Mouse (Mus musculus): Measurements from ENCODE around the gene Prn. TPM values are rescaled to one million over a fixed set of nuclear protein-coding genes. Genes with fewer than 3 reads are reported as not detected.
A peak's percentile ranks its signal among the peaks of the same experiment; 100 is the strongest.

Prn gene
- polyA plus RNA-seq, 1 experiment from 2014 or later = not detected

DNA sequence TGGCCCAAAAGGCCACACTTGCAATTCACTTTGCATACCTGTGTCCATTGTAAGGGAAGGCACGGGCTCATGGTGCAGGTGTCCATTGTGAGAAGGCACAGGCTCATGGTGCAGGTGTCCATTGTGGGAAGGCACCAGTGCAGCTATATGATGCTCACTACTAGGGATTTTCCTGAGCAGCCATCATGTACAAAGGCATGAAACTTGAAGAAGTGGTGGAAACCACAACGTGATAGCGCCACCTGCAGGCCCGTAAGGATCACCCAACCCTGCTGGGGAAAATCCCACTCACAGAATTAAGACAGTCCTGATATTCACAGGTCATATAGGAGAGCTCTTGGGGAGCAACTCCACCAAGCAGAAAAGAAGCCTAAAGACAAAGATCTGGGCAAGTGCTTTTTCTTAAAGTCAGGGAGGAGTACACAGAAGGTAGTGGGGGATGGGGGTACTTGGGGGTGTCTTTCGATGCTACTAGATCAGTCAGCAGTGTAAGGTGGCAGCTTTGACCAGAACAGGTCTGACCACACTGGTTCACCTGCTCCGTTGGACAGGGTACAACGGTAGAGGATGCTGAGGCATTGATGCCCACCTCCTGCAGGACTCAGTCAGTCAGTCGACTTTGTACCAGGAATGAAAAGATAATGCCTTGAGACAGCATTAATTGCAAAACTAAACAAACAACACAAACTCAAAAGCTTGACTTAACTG, 29.8 kb downstream of the Prn start:
- H3K9ac ChIP-seq = no peak overlapping the region
- peak; percentile 68 for ATAC-seq
- H3K4me1 ChIP-seq = no peaks in the 10 kb centered on the region

DNA sequence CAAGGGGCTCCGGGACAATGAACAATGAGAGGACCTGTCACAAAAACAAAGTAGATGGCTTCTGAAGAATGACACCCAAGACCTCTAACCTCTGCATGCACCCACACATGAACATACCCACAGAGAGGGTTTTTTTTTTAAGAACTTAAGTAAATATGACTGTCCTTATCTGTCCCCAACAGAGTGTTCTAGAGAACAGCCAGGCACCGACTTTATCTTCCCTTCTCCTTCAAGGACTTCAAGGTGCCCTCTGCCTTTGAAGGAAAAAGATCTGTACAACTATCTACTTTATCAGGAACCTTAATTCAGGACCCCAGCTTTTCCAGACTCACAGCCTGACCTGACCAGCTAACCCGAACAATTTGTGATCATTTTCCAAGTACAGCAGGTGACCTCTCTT, 30.7 kb downstream of the Prn start:
- H3K9ac ChIP-seq = no peak overlapping the region
- WGBS = 80% methylated on average over 3 of the region's 3 CpGs

More for the DNA sequence above, 29.8 kb downstream of the Prn start:
- Histone ChIP-seq H3K27me3 (no peaks in the 10 kb centered on the region), H3K4me3 (no peak overlapping the region), H3K27ac (no peak overlapping the region), H3K36me3 (ENCODE audit: poor library complexity, severe bottlenecking) (peaks cover 20% of the 10 kb centered on the region), H3K4me2 (no peak overlapping the region), H3K9me3 (replicated peaks) (no peaks in the 10 kb centered on the region)
- WGBS = 41% methylated on average over 8 of the region's 8 CpGs

DNA sequence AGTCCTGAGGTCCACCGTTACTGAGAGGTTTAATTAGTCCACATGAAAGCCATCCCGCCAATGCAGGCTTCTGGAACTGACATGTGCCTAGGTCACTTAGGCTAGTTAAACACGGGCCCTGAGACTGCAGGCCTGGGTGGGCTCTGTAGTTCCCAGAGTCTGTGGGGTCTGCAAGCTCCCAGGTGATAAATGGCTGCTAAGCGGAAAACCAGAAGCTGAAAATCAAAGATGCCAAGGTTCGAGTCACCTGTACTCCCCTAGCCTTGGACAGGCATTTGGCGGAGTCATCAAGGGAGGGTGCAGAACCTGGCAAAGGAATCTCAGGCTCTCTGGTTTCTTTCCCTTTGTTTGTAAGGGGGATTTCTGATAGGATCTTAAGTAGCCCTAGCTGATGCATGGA, 31.7 kb downstream of the Prn start:
- ATAC-seq = no peak
- Histone ChIP-seq H3K9ac (no peak overlapping the region), H3K36me3 (ENCODE audit: poor library complexity, severe bottlenecking) (peaks cover 17% of the 10 kb centered on the region), H3K4me3 (no peak overlapping the region), H3K27ac (no peak overlapping the region), H3K4me1 (no peaks in the 10 kb centered on the region), H3K9me3 (replicated peaks) (no peaks in the 10 kb centered on the region), H3K27me3 (no peaks in the 10 kb centered on the region), H3K4me2 (no peak overlapping the region)
- 76% methylated on average over 6 of the region's 6 CpGs for WGBS

More for the DNA sequence above, 30.7 kb downstream of the Prn start:
- Histone ChIP-seq H3K27ac (no peak overlapping the region), H3K9me3 (replicated peaks) (no peaks in the 10 kb centered on the region), H3K4me2 (no peak overlapping the region), H3K4me3 (no peak overlapping the region), H3K36me3 (ENCODE audit: poor library complexity, severe bottlenecking) (peaks cover 20% of the 10 kb centered on the region), H3K27me3 (no peaks in the 10 kb centered on the region), H3K4me1 (no peaks in the 10 kb centered on the region)
- no peak for ATAC-seq

DNA sequence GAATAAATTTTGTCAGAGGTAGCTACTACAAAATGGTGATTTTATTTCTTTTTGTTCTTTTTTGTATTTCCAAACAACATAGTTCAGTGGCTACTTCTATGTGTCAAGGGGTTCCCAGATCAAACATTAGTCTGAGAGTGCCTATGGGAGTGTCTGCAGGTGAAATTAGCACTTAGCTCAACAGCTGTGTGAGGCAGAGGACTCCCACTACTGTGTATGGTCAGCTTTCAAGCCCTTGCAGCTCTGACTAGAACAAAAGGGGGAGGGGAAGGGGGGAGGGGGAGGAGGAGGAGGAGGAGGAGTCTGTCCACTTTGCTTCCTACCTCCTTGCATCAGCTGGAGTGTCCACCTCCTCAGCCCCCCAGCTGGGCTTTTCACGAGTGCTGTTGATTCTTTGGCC, 34.6 kb downstream of the Prn start:
- H3K9me3 ChIP-seq (replicated peaks) = no peaks in the 10 kb centered on the region
- WGBS = 17% methylated on average over 1 of the region's 1 CpGs
- H3K36me3 ChIP-seq (ENCODE audit: poor library complexity, severe bottlenecking) = no peaks in the 10 kb centered on the region
- no peak overlapping the region for H3K27ac ChIP-seq
- no peaks in the 10 kb centered on the region for H3K27me3 ChIP-seq
- no peak overlapping the region for H3K4me2 ChIP-seq
- H3K9ac ChIP-seq = no peak overlapping the region
- peaks cover 7% of the 10 kb centered on the region; the same call in 1 of the 2 replicates for H3K4me1 ChIP-seq
- ATAC-seq = no peak
- no peak overlapping the region for H3K4me3 ChIP-seq

DNA sequence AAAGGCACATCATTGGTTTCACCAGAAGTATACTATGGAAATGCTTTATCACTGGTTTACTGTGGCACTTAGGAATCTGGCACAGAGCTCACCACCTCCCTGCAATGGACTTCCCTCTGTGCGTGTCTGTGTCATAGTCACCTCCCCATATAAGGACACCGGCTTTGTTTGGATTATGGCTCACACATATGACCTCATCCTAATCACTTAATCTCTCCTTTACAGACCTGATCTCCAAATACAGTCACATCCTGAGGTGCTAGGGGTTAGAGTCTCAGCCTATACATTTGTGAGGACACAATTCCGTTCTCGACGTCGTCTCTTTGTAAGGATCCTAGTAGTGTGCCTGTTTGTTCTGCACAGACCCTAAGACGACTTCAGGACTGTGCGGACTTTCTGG, 35.5 kb downstream of the Prn start:
- peaks cover 7% of the 10 kb centered on the region; the same call in 1 of the 2 replicates for H3K4me1 ChIP-seq
- no peak overlapping the region for H3K27ac ChIP-seq
- no peak for ATAC-seq
- H3K4me2 ChIP-seq = no peak overlapping the region
- no peaks in the 10 kb centered on the region for H3K27me3 ChIP-seq
- H3K4me3 ChIP-seq = no peak overlapping the region
- no peaks in the 10 kb centered on the region for H3K9me3 ChIP-seq (replicated peaks)
- H3K36me3 ChIP-seq (ENCODE audit: poor library complexity, severe bottlenecking) = no peaks in the 10 kb centered on the region
- no peak overlapping the region for H3K9ac ChIP-seq
- WGBS = 88% methylated on average over 8 of the region's 8 CpGs

DNA sequence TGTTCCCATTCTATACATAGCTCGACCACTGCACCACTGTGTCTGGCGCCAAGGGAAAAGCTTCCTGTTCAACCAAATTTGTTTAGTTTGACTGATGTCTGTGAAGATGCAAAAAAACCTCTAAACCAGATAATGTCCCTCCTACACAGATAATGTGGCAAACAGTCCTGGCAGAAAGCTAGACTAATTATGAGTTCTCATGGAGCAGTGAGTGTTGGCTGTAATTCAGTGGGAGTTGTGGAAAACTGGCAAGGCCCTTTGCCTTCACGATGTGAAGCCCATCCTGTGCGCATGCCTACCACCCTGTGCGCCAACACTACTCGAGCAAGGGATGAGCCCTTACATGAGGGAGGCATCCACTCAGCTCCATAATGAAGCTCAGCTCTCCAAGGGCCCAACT, 36.0 kb downstream of the Prn start:
- H3K4me3 ChIP-seq = no peak overlapping the region
- no peaks in the 10 kb centered on the region for H3K36me3 ChIP-seq (ENCODE audit: poor library complexity, severe bottlenecking)
- no peak overlapping the region for H3K9ac ChIP-seq
- 93% methylated on average over 6 of the region's 6 CpGs for WGBS
- no peak overlapping the region for H3K4me2 ChIP-seq
- ATAC-seq = no peak
- no peaks in the 10 kb centered on the region for H3K9me3 ChIP-seq (replicated peaks)
- H3K4me1 ChIP-seq = peaks cover 7% of the 10 kb centered on the region; the same call in 1 of the 2 replicates
- H3K27ac ChIP-seq = no peak overlapping the region
- H3K27me3 ChIP-seq = peaks cover 3% of the 10 kb centered on the region; the same call in 1 of the 2 replicates

DNA sequence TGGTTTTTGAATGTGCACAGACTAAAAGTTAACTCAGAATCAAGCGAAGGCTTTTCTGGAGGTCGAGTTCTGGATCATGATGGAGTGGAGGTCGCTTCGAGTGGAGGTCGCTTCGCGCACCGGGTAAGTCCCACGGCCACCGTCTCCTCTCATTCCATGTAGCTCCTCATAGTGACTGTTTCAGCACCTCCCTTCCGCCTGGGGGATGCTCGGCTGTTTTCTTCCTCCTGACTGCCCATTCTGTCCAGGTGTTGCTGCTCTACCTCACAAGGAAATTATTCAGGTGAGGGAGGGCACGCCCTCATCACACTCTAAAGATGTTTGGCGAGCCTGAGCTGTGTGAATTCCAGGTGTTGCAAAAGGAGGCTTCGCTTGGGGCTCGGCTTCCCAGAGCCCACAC, 36.6 kb downstream of the Prn start:
- Histone ChIP-seq H3K27me3 (peaks cover 3% of the 10 kb centered on the region; the same call in 1 of the 2 replicates), H3K27ac (no peak overlapping the region), H3K4me3 (no peak overlapping the region), H3K4me2 (no peak overlapping the region), H3K9ac (no peak overlapping the region), H3K9me3 (replicated peaks) (no peaks in the 10 kb centered on the region), H3K4me1 (peaks cover 7% of the 10 kb centered on the region; the same call in 1 of the 2 replicates), H3K36me3 (ENCODE audit: poor library complexity, severe bottlenecking) (no peaks in the 10 kb centered on the region)
- 91% methylated on average over 16 of the region's 16 CpGs for WGBS
- ATAC-seq = no peak

DNA sequence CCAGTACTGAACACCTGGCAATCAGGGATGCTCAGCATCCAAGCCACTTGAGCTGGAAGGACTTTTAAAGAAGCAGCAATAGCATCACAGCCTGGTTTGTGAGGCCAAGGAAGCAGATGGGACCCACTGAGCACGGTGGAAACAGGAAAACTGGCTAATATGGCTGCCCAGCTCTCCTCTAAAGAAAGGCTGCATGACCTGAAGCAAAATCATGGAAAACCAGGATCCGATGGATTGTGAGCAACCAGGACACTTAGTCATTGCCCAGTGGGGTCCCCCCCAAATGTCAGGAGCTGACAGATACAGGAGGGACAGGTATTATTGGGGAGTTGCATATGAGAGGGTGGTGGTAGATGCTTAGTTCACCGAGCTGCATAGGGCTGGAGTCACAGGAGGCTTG, 38.4 kb downstream of the Prn start:
- H3K9ac ChIP-seq = no peak overlapping the region
- H3K9me3 ChIP-seq (replicated peaks) = no peaks in the 10 kb centered on the region
- H3K4me1 ChIP-seq = peaks cover 14% of the 10 kb centered on the region; the same call in 1 of the 2 replicates
- H3K4me2 ChIP-seq = no peak overlapping the region
- H3K27ac ChIP-seq = no peak overlapping the region
- H3K27me3 ChIP-seq = peaks cover 14% of the 10 kb centered on the region
- WGBS = 80% methylated on average over 3 of the region's 3 CpGs
- H3K36me3 ChIP-seq (ENCODE audit: poor library complexity, severe bottlenecking) = no peaks in the 10 kb centered on the region
- H3K4me3 ChIP-seq = no peak overlapping the region
- ATAC-seq = no peak

DNA sequence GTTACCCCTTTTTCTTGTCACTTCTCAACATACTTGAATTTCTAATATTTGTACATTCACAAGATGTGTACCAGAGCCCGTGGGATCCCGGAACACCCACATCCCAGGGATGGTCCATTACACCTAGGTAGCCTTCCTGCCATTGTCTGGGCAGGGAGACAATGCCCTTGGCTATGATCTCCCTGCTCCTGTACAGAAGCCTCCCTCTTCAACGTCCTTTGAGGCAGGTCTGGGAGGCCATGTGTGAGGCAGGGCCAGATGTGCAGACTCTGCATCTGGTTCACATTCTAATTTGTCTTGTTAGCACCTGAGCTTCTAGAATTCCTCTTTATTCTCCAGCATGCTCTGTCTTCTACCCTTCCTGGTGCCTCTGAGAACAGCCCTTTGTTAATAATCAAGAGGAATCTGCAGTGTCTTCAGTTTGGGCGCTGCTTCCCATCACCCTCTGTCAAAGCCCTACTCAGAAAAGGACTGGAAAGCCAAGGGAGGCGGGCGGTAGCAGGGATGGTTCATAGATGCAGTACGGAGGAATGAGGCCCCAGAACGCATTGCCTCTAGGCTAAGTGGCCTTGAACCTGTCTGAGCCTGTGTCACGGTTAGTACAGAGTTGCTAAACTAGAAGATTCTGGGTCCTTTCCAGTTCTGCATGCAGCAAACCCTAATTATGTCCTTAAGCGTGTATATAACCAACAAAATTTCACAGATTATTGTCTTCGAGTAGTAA, 39.3 kb downstream of the Prn start:
- ATAC-seq = no peak

DNA sequence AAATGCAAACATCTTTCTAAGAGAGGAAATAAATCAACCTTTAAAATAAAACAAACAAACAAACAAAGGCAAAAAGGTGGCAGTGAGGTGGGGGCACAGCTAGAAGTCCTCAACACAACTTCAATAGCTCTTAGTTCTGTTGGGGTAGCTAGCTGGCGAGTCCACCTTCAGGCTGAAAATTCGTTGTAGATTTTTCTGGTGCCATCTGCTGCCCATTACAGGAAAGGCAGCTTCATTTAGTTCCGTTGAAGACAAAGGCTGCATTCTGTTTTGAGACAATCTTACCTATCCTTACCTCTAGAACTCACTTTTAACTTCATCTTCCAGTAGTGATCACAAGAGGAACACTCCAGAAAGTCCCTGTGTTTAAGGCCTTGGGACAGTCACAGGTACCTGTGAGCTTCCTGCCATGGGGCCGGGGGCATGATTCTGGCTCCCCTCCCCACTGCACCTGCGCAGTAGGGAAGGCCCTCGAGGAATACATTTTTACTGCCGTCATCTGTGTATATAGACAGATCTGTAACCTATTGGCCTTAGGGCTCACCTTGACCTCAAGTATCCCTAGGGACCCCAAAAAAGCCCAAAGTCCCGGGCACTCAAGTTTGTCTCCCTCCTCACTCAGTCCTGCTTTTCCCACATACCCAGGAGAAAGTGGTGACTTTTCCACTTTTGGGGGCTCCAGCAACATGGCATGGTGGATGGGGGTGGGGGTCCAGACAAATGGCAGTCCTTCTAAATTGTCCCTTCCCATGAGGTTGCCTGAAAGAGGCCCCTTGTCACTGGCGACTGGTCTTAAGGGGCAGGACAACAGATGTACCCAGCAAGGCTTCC, 40.2 kb downstream of the Prn start:
- peak; percentile 60 for ATAC-seq
- no peak overlapping the region for H3K27ac ChIP-seq
- H3K4me1 ChIP-seq = peaks cover 24% of the 10 kb centered on the region; the same call in 1 of the 2 replicates
- 54% methylated on average over 9 of the region's 9 CpGs for WGBS
- no peak overlapping the region for H3K9ac ChIP-seq
- no peaks in the 10 kb centered on the region for H3K36me3 ChIP-seq (ENCODE audit: poor library complexity, severe bottlenecking)
- H3K9me3 ChIP-seq (replicated peaks) = no peaks in the 10 kb centered on the region
- no peak overlapping the region for H3K4me3 ChIP-seq
- H3K4me2 ChIP-seq = no peak overlapping the region
- peaks cover 31% of the 10 kb centered on the region for H3K27me3 ChIP-seq

More for the DNA sequence above, 39.3 kb downstream of the Prn start:
- no peak overlapping the region for H3K27ac ChIP-seq
- peaks cover 24% of the 10 kb centered on the region for H3K27me3 ChIP-seq
- H3K4me3 ChIP-seq = no peak overlapping the region
- H3K36me3 ChIP-seq (ENCODE audit: poor library complexity, severe bottlenecking) = no peaks in the 10 kb centered on the region
- 75% methylated on average over 11 of the region's 11 CpGs for WGBS
- peaks cover 20% of the 10 kb centered on the region; the same call in 1 of the 2 replicates for H3K4me1 ChIP-seq
- no peaks in the 10 kb centered on the region for H3K9me3 ChIP-seq (replicated peaks)
- H3K9ac ChIP-seq = no peak overlapping the region
- no peak overlapping the region for H3K4me2 ChIP-seq

DNA sequence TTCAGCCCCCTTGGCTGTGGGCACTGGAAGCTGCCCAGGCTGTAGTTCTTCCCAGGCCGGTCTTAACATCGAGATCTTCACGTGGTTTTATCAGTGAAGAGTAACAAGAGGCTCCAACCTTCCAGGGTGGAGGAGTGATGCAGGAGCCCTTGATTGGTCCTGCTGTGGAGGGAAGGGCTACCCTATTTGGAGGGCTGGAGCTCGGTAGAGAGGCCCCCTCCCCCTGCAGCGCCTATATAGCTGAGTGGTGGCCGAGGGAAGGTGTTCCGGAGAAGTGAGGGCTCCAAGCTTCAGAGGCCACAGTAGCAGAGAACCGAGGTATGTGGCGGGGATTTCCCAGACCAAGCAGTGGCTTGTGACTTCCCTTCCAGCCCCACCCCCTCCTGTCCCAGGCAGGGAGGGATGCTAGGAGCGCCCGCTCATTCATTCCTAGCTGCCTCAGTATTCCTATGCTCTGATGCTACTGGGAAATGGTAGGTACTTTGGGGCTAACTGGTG, 40.9 kb downstream of the Prn start, which contains the start of gene Prnd:
Prnd (plus strand) TSS at position 264 of the 498 bp plus-strand sequence.
- no peak within 1 kb of the TSS for H3K4me3 ChIP-seq
- no peaks in the 10 kb centered on the region for H3K9me3 ChIP-seq (replicated peaks)
- WGBS = 24% methylated on average over 11 of the region's 11 CpGs
- H3K9ac ChIP-seq = no peak within 1 kb of the TSS
- peaks cover 30% of the 10 kb centered on the region; the same call in 1 of the 2 replicates for H3K4me1 ChIP-seq
- H3K36me3 ChIP-seq (ENCODE audit: poor library complexity, severe bottlenecking) = no peaks in the 10 kb centered on the region
- peaks cover 31% of the 10 kb centered on the region for H3K27me3 ChIP-seq
- no peak within 1 kb of the TSS for H3K27ac ChIP-seq
- no peak within 1 kb of the TSS for H3K4me2 ChIP-seq
- ATAC-seq = no peak
